Mouse (Mus musculus): ENCODE results near the gene Rab37. TPM values are rescaled to one million over a fixed set of nuclear protein-coding genes. Genes with fewer than 3 reads are reported as not detected.

The Rab37 gene
- polyA plus RNA-seq, 1 experiment, result 0.02 TPM

- Histone ChIP-seq H3K79me2 (ENCODE audit: control insufficient read depth, insufficient read depth) (no peaks in the 10 kb centered on the region), H3K4me3 (no peak overlapping the region), H3K36me3 (ENCODE audit: control insufficient read depth, insufficient read depth) (no peaks in the 10 kb centered on the region), H3K4me2 (ENCODE audit: low read depth) (no peak overlapping the region), H3ac (ENCODE audit: control insufficient read depth, insufficient read length) (no peak overlapping the region), H3K27me3 (ENCODE audit: control insufficient read depth, insufficient read depth, insufficient read length) (no peaks in the 10 kb centered on the region)
- TF ChIP-seq SRF (IDR thresholded peaks at IDR 0.05; ENCODE audit: control insufficient read depth, insufficient read length, low read depth) (no peak), REST (IDR thresholded peaks at IDR 0.05; ENCODE audit: insufficient read depth, insufficient read length) (no peak), POLR2AphosphoS2 (IDR thresholded peaks at IDR 0.05; ENCODE audit: insufficient read length, low read depth) (no peak), MYOD1 (IDR thresholded peaks at IDR 0.05; ENCODE audit: control insufficient read depth in 1 of 3, insufficient read length in 2 of 3, low read depth in 2 of 3) (no peak), POLR2A (IDR thresholded peaks at IDR 0.05; ENCODE audit: insufficient read length, low read depth) (no peak), USF1 (IDR thresholded peaks at IDR 0.05; ENCODE audit: low read depth) (no peak), CEBPB (IDR thresholded peaks at IDR 0.05; ENCODE audit: insufficient read depth, poor library complexity, severe bottlenecking) (no peak)
Measured at GRCm38 (mm10) chr11:115103470-115104413, 12.5 kb downstream of the Rab37 start.

GRCm38 (mm10) chr11:115104769-115105563, 13.7 kb downstream of the Rab37 start:
- Histone ChIP-seq H3K27me3 (ENCODE audit: control insufficient read depth, insufficient read depth, insufficient read length) (no peaks in the 10 kb centered on the region), H3K4me3 (no peak overlapping the region), H3ac (ENCODE audit: control insufficient read depth, insufficient read length) (no peak overlapping the region), H3K4me2 (ENCODE audit: low read depth) (no peak overlapping the region), H3K36me3 (ENCODE audit: control insufficient read depth, insufficient read depth) (no peaks in the 10 kb centered on the region), H3K79me2 (ENCODE audit: control insufficient read depth, insufficient read depth) (no peaks in the 10 kb centered on the region)
- no peak for TF ChIP-seq REST (IDR thresholded peaks at IDR 0.05; ENCODE audit: insufficient read depth, insufficient read length)
- no peak for TF ChIP-seq TCF12 (IDR thresholded peaks at IDR 0.05; ENCODE audit: insufficient read depth, poor library complexity, severe bottlenecking)
- no peak for TF ChIP-seq MAX (IDR thresholded peaks at IDR 0.05; ENCODE audit: low read depth)
- no peak for TF ChIP-seq TCF3 (IDR thresholded peaks at IDR 0.05; ENCODE audit: insufficient read length, low read depth)

DNA sequence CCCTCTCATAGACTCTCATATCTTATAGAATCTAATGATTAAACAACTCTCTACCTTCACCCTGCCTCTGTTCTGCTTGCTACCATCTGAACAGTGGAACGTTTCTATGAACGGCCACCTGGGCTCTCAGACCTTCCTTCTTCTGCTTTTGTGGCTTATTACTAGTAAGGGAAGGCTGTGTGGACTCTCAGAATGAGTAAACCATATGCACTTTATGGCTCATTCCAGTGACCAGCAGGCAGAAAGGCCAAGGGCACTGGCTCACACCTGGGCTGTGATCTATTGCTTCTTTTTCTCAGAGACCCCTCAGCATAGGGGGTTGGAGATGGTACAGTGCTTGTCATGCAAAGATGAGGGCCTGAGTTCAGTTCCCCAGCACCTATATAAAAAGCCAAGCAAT, 15.4 kb downstream of the Rab37 start:
- H3K4me3 ChIP-seq, result no peak overlapping the region
- no peaks in the 10 kb centered on the region for H3K36me3 ChIP-seq (ENCODE audit: control insufficient read depth, insufficient read depth)
- H3K4me2 ChIP-seq (ENCODE audit: low read depth), result no peak overlapping the region
- TF ChIP-seq USF1 (IDR thresholded peaks at IDR 0.05; ENCODE audit: low read depth) (no peak), POLR2AphosphoS2 (IDR thresholded peaks at IDR 0.05; ENCODE audit: insufficient read length, low read depth) (no peak), REST (IDR thresholded peaks at IDR 0.05; ENCODE audit: insufficient read depth, insufficient read length) (no peak), TCF12 (IDR thresholded peaks at IDR 0.05; ENCODE audit: insufficient read depth, poor library complexity, severe bottlenecking) (no peak), TCF3 (IDR thresholded peaks at IDR 0.05; ENCODE audit: insufficient read length, low read depth) (no peak), SRF (IDR thresholded peaks at IDR 0.05; ENCODE audit: control insufficient read depth, insufficient read length, low read depth) (no peak), MYOG (IDR thresholded peaks at IDR 0.05; ENCODE audit: control insufficient read depth in 1 of 3, insufficient read depth in 1 of 3, insufficient read length in 2 of 3, low read depth in 2 of 3) (no peak), E2F4 (IDR thresholded peaks at IDR 0.05; ENCODE audit: insufficient read depth) (no peak), MYOD1 (IDR thresholded peaks at IDR 0.05; ENCODE audit: control insufficient read depth in 1 of 3, insufficient read length in 2 of 3, low read depth in 2 of 3) (no peak), POLR2A (IDR thresholded peaks at IDR 0.05; ENCODE audit: insufficient read length, low read depth) (no peak), CEBPB (IDR thresholded peaks at IDR 0.05; ENCODE audit: insufficient read depth, poor library complexity, severe bottlenecking) (no peak), MAX (IDR thresholded peaks at IDR 0.05; ENCODE audit: low read depth) (no peak)
- peaks cover 5% of the 10 kb centered on the region for H3K27me3 ChIP-seq (ENCODE audit: control insufficient read depth, insufficient read depth, insufficient read length)
- H3ac ChIP-seq (ENCODE audit: control insufficient read depth, insufficient read length), result no peak overlapping the region
- H3K79me2 ChIP-seq (ENCODE audit: control insufficient read depth, insufficient read depth), result no peaks in the 10 kb centered on the region

GRCm38 (mm10) chr11:115107403-115107916, 16.2 kb downstream of the Rab37 start:
- Histone ChIP-seq H3ac (ENCODE audit: control insufficient read depth, insufficient read length) (no peak overlapping the region), H3K4me3 (no peak overlapping the region), H3K36me3 (ENCODE audit: control insufficient read depth, insufficient read depth) (no peaks in the 10 kb centered on the region), H3K27me3 (ENCODE audit: control insufficient read depth, insufficient read depth, insufficient read length) (peaks cover 5% of the 10 kb centered on the region), H3K4me2 (ENCODE audit: low read depth) (no peak overlapping the region), H3K79me2 (ENCODE audit: control insufficient read depth, insufficient read depth) (no peaks in the 10 kb centered on the region)
- TF ChIP-seq MYOG (IDR thresholded peaks at IDR 0.05; ENCODE audit: control insufficient read depth in 1 of 3, insufficient read depth in 1 of 3, insufficient read length in 2 of 3, low read depth in 2 of 3) (no peak), MAX (IDR thresholded peaks at IDR 0.05; ENCODE audit: low read depth) (no peak), MYOD1 (IDR thresholded peaks at IDR 0.05; ENCODE audit: control insufficient read depth in 1 of 3, insufficient read length in 2 of 3, low read depth in 2 of 3) (no peak), TCF3 (IDR thresholded peaks at IDR 0.05; ENCODE audit: insufficient read length, low read depth) (no peak), POLR2A (IDR thresholded peaks at IDR 0.05; ENCODE audit: insufficient read length, low read depth) (no peak), REST (IDR thresholded peaks at IDR 0.05; ENCODE audit: insufficient read depth, insufficient read length) (no peak), SRF (IDR thresholded peaks at IDR 0.05; ENCODE audit: control insufficient read depth, insufficient read length, low read depth) (no peak), POLR2AphosphoS2 (IDR thresholded peaks at IDR 0.05; ENCODE audit: insufficient read length, low read depth) (no peak), TCF12 (IDR thresholded peaks at IDR 0.05; ENCODE audit: insufficient read depth, poor library complexity, severe bottlenecking) (no peak), USF1 (IDR thresholded peaks at IDR 0.05; ENCODE audit: low read depth) (no peak), E2F4 (IDR thresholded peaks at IDR 0.05; ENCODE audit: insufficient read depth) (no peak)

All from myocyte (in vitro differentiated cells).